Mouse (Mus musculus) kidney, adult 2 months (tissue): ENCODE results near the gene Hsdl1.

Experiments
- CTCF ChIP-seq: fragments of 200-500 bp; conservative IDR thresholded peaks from 2 replicates; pipeline ENCODE4 v1.5.1; 2011; ENCODE audit warnings: low read depth, mild to moderate bottlenecking, control low read depth, low read length, moderate library complexity, mixed read lengths; ENCODE audit not compliant: insufficient read depth, insufficient read length
- POLR2A ChIP-seq: fragments of 200-500 bp; IDR thresholded peaks from one replicate; pipeline ENCODE4 v1.6.1; 2011; ENCODE audit warnings: low read depth, low read length, control low read depth

- TF ChIP-seq CTCF (no peak), POLR2A (no peak)
Measured at GRCm38 (mm10) chr8:119513405-119513804, 61.6 kb downstream of the Hsdl1 start.
